Mouse (Mus musculus): ENCODE measurements around the gene Gdf2.

DNA sequence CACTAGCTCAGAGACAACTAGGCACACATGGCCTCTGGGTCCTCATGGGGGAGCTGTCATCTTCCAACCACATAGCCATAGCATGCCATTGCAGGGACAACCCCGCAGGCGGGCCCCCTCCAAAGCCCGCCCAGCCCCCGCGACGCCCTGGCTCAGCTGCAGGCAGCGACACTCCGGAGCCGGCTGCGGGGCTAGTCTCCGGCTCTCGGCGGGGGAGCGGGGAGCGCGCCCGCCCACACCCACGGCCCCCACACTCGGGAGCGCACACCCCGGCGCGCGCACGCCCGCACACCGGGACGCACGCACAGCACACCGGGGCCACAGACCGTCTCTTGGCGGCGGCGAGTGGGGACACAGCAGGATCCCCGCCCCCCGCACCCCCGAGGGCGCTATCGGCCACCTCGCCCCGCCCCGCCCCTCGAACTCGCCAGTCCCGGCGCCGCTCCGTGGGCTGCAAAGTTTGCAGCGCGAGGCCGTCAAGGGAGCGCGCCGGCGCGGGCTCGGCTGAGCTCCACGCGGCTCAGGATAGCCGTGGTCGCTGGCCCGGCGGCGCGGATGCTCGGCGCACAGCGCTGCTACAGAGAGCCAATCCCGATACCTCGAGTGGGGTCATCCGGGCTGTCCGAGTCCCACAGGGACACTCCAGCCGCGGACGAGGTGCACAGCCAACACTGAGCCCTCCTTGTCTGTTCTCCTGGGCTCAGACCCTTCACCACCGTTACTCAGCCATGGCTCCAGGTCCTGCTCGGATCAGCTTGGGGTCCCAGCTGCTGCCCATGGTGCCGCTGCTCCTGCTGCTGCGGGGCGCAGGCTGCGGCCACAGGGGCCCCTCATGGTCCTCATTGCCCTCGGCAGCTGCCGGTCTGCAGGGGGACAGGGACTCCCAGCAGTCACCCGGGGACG is 17.4 kb upstream of the Gdf2 start, which contains the start of gene Gdf10:
- TF ChIP-seq CTCF (IDR thresholded peaks at IDR 0.05; ENCODE audit: borderline replicate concordance, insufficient read depth, low read length) (no peak), POLR2A (IDR thresholded peaks at IDR 0.05; ENCODE audit: low read depth, low read length) (no peak)
